Mouse (Mus musculus) gastrocnemius, adult 18-20 months (tissue): ENCODE results near the gene Zfp36l2. TPM values are rescaled to one million over a fixed set of nuclear protein-coding genes. Genes with fewer than 3 reads are reported as not detected.

ENCODE experiments used
- DNase-seq: peaks from one replicate; pipeline ENCODE4 v3.0.0; 2021; ENCODE audit warnings: low spot score
- total RNA-seq, 2 experiments: library from RNA; stranded (reverse); gene quantifications; 2 replicates each; pipeline ENCODE4 v1.2.3; 2021

The Zfp36l2 gene
- total RNA-seq, 2 experiments from 2014 or later, result 7.4 to 10.8 TPM

DNA sequence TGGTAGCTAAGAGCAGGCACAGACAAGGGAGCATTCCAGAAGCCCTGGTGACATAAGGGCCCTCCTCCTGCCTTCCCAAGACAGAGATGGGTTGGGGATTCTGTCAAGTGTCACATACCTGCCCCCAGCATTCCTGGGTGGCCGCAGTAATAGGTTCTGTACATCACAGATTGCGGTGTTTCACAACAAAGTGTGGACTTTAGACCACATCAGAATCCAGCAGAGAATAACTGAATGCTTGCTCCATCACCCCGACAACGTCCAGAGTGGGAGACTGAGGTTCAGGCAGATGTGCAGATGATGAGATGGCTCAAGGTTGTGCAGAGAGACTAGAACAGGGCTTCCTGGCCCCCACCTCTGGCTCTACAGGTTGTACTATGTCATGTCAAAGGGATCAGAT, 51.5 kb downstream of the Zfp36l2 start:
- DNase-seq, result no peak

- DNase-seq, result no peak
Observed at GRCm38 (mm10) chr17:84135243-84135642, 52.5 kb downstream of the Zfp36l2 start.
